ENCODE assay signal across 2 mouse cellular contexts in genomic region chr11:97597945-97598691, GRCm38 (mm10).
TF ChIP-seq lines count a peak whose summit lies in the region.

No protein-coding gene starts in this region.

TF ChIP-seq in CH12.LX, 34 proteins besides CTCF, POLR2A, EP300 and RAD21:
- TF ChIP-seq ZC3H11A (IDR thresholded peaks at IDR 0.05; ENCODE audit: low read depth, low read length), result no peak
- no peak for TF ChIP-seq ZMIZ1 (IDR thresholded peaks at IDR 0.05; ENCODE audit: low read depth, low read length)
- TF ChIP-seq SMC3 (IDR thresholded peaks at IDR 0.05; ENCODE audit: low read depth, low read length), result peak; percentile 15; the same call in 1 of the 2 replicates
- TF ChIP-seq ZKSCAN1 (IDR thresholded peaks at IDR 0.05; ENCODE audit: borderline replicate concordance, low read depth, low read length), result no peak
- TF ChIP-seq NRF1 (IDR thresholded peaks at IDR 0.05; ENCODE audit: low read depth, low read length), result no peak
- TF ChIP-seq USF2 (conservative IDR thresholded peaks at IDR 0.05; ENCODE audit: low read depth, low read length), result no peak
- TF ChIP-seq CHD2 (IDR thresholded peaks at IDR 0.05; ENCODE audit: low read length), result no peak

TF ChIP-seq in ES-E14, 5 proteins besides CTCF, POLR2A, EP300 and RAD21:
- no peak for TF ChIP-seq HCFC1 (IDR thresholded peaks at IDR 0.05; ENCODE audit: borderline replicate concordance, insufficient read depth, low read length)
- TF ChIP-seq ZC3H11A (IDR thresholded peaks at IDR 0.05; ENCODE audit: borderline replicate concordance, low read depth, low read length), result no peak
- no peak for TF ChIP-seq ZNF384 (IDR thresholded peaks at IDR 0.05; ENCODE audit: low read depth, low read length)
- no peak; the same call in 1 of the 2 replicates for TF ChIP-seq CHD2 (IDR thresholded peaks at IDR 0.05; ENCODE audit: low read depth, low read length)
- no peak for TF ChIP-seq MAFK (IDR thresholded peaks at IDR 0.05; ENCODE audit: insufficient read depth, low read depth, low read length)
